Mouse (Mus musculus) splenic B cell, adult 2 months (primary cell): Measurements from ENCODE around the gene Vapa.

Experiments
- DNase-seq: peaks from one replicate; pipeline ENCODE4 v3.0.0-alpha.2; 2011; ENCODE audit warnings: low read depth, low spot score
- H3K27me3 ChIP-seq: 2 replicates; pipeline ENCODE4 v1.6.1; 2012; ENCODE audit warnings: mild to moderate bottlenecking, low read length, moderate library complexity, mixed read lengths; ENCODE audit not compliant: control insufficient read depth, poor library complexity, insufficient read depth, severe bottlenecking
- H3K36me3 ChIP-seq: 2 replicates; pipeline ENCODE4 v1.6.1; 2012; ENCODE audit warnings: mild to moderate bottlenecking, low read length, moderate library complexity, mixed read lengths; ENCODE audit not compliant: control insufficient read depth, poor library complexity, insufficient read depth, severe bottlenecking

The Vapa gene

GRCm38 (mm10) chr17:65613463-65614412 is at the start of gene Vapa:
Vapa (minus strand) TSS chr17:65613555.
- Histone ChIP-seq H3K36me3 (no peaks in the 10 kb centered on the region), H3K27me3 (no peaks in the 10 kb centered on the region)
- DNase-seq, result peak; percentile 99

DNA sequence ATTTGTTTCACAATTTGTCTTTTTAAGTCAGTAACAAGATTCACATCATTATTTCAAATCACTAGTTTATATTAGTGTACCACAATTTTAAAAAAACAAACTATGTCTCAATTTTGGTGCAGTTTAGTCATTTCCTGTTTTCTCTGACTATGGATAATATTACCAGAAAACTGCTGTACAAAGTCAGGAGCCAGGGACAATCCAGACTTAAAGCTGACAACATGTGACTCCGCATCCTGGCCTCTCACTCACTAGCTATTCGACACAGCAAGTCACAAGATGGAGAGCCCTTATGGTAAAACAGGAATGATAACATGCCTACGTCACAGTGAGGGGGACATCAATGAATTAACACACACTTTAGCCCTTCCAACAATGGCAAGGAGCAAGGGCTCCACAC is 49.3 kb upstream of the Vapa start:
- Histone ChIP-seq H3K36me3 (no peaks in the 10 kb centered on the region), H3K27me3 (no peaks in the 10 kb centered on the region)
- DNase-seq, result no peak

- Histone ChIP-seq H3K27me3 (no peaks in the 10 kb centered on the region), H3K36me3 (no peaks in the 10 kb centered on the region)
- DNase-seq, result no peak
Measured at GRCm38 (mm10) chr17:65658416-65658815, 45.1 kb upstream of the Vapa start.

DNA sequence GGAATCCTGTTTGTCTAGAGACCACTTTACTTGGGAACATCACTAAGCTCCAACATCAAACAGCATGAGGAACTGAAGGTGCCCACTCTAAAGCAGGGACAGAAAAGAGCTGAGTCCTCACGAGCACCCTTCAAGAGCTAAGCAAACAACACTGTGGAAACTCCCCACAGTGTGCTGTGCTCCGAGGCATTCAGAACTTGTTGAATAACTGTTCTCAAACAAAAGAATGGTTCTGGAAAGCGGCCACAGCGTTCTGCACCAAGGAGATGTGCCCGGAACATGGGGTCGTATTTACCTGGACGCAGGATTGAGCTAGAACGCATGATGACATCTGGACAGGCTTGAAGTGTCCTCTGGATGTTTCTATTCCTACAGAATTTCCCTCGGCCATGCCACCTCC is 44.6 kb upstream of the Vapa start:
- Histone ChIP-seq H3K27me3 (no peaks in the 10 kb centered on the region), H3K36me3 (no peaks in the 10 kb centered on the region)
- DNase-seq, result no peak

GRCm38 (mm10) chr17:65656731-65657130 is 43.4 kb upstream of the Vapa start:
- DNase-seq, result no peak
- Histone ChIP-seq H3K27me3 (no peaks in the 10 kb centered on the region), H3K36me3 (no peaks in the 10 kb centered on the region)

DNA sequence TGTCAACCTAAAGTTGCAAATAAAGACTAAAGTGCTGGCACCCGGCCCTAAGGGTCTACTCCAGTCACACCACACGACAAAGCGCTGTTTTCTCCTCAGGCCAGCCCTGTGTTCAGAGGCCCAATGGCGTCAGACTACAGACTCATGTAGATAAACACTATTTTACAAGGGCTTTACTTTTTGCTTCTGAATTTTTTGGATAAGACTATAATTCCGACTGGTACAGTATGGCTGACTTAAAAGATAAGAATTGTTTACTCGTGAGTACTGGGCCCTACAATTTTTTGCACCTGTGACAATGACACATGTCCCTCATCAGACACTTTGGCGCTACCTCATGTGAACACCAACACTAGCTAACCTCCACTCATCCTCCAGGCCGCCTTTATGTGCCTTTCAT is 42.7 kb upstream of the Vapa start:
- DNase-seq, result no peak
- no peaks in the 10 kb centered on the region for H3K36me3 ChIP-seq
- H3K27me3 ChIP-seq, result no peaks in the 10 kb centered on the region

GRCm38 (mm10) chr17:65655608-65656007 is 42.3 kb upstream of the Vapa start:
- no peak for DNase-seq
- H3K27me3 ChIP-seq, result no peaks in the 10 kb centered on the region
- no peaks in the 10 kb centered on the region for H3K36me3 ChIP-seq

- no peak for DNase-seq
- H3K36me3 ChIP-seq, result no peaks in the 10 kb centered on the region
Measured at GRCm38 (mm10) chr17:65650598-65650997, 37.2 kb upstream of the Vapa start.

GRCm38 (mm10) chr17:65649175-65649493 is 35.8 kb upstream of the Vapa start:
- DNase-seq, result no peak
- H3K36me3 ChIP-seq, result no peaks in the 10 kb centered on the region
- no peaks in the 10 kb centered on the region for H3K27me3 ChIP-seq

More at GRCm38 (mm10) chr17:65650598-65650997, 37.2 kb upstream of the Vapa start:
- H3K27me3 ChIP-seq, result no peaks in the 10 kb centered on the region

DNA sequence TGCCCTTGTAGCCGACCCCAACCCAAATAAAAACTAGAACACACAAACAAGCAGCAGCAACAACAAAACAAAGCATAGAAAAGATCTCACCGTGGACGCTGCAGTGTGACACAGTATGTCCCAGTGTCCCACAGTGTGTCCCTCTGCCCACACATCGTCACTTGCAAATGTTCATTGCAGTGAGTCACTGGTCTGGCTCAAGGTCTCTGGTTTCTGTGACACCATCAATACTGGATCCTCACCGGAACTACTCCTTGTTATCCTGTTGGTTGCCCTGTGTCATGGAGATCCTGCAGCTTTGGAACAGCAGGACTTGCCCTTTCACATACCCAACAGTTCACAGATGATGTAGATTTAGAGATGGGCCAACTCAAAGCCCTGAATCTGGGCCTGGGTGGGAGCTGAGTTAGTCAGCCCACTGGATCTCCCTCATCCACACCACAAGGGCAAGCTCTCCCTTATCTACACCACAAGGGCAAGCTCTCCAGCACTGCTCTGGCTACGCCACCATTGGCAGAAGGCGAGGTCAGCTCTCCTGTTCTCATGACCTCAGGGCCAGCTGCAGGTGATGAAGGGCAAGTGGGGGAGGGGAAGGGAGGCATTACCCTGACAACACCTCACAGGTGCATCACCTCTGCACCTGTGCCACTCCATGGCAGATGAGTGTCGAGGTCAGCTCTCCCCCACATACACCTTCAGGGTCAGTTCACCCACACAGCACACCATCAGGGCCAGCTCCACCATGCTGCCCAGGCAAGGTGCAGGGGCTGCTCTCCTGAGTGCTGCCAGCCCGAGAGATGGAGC is 35.2 kb upstream of the Vapa start:
- DNase-seq, result no peak
- no peaks in the 10 kb centered on the region for H3K36me3 ChIP-seq

DNA sequence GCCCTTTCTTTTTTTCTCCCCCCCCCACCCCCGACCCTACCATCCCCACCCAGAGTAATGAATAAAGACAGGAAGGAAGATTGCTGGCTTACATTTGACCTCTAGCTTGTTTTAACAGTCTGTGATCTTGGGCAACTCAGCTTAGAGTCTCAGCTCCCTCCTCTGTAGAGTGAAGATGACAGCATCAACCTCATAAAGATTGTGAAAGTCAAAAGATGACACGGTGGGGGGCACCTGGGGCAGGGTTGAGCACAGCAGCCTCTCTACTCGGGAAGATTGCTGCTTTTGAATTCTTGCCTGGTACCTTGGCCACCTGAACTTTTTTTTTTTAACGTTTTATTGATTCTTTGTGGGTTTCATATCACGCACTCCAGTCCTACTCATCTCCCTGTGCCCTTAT is 34.6 kb upstream of the Vapa start:
- H3K27me3 ChIP-seq, result no peaks in the 10 kb centered on the region
- DNase-seq, result no peak

More for the DNA sequence above, 35.2 kb upstream of the Vapa start:
- H3K27me3 ChIP-seq, result no peaks in the 10 kb centered on the region

GRCm38 (mm10) chr17:65647226-65647625 is 33.9 kb upstream of the Vapa start:
- Histone ChIP-seq H3K27me3 (no peaks in the 10 kb centered on the region), H3K36me3 (no peaks in the 10 kb centered on the region)
- DNase-seq, result no peak

More for the DNA sequence above, 34.6 kb upstream of the Vapa start:
- no peaks in the 10 kb centered on the region for H3K36me3 ChIP-seq

- DNase-seq, result no peak
- Histone ChIP-seq H3K36me3 (no peaks in the 10 kb centered on the region), H3K27me3 (no peaks in the 10 kb centered on the region)
Measured at GRCm38 (mm10) chr17:65643579-65643978, 30.2 kb upstream of the Vapa start.

DNA sequence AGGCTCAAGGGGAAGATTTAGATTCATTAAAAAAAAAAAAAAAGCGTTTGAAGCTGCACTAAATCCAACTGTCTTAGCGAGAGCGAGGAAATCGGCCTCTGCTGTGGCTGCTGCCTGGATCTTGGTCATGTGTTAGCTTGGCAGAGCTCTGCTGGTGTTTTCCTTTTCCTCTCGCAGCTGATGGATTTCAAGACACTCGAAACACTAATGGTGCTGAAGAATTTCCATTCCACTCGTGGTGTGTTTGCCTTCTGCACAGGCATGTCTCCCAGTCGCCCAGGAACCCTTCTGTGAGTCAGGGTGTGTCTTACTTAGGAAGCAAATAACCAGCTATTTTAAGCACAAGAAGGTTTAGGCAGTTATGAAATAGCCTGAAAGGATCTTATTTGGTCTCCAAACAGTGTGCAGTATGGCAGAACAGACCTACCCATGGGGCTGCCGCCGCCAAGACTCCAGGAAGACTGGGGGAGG is 29.7 kb upstream of the Vapa start:
- DNase-seq, result no peak
- no peaks in the 10 kb centered on the region for H3K36me3 ChIP-seq
- H3K27me3 ChIP-seq, result no peaks in the 10 kb centered on the region

DNA sequence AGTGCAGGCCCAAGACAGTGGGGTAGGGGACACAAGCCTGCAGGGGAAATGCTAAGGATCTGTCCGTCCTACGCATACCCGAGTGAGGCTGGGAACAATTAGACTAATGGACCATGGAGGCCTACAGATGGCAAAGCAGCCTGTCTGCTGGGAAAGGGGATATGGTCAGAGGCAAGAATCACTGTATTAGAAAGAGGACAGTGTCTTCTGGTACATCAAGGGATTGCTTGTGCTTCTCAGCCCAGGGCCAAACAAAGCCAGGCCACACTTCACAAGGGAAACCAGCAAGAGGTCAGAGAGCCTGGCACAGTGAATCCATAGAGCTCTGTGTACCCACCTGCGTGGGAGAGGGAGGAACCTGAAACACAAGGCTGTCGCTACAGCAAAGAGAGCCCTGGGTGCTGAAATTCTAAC is 29.2 kb upstream of the Vapa start:
- DNase-seq, result no peak
- no peaks in the 10 kb centered on the region for H3K27me3 ChIP-seq
- H3K36me3 ChIP-seq, result no peaks in the 10 kb centered on the region
